16 mouse cellular contexts compared by ENCODE assay signal in genomic region chr14:54930431-54930830, GRCm38 (mm10). TPM values are rescaled to one million over a fixed set of nuclear protein-coding genes. Genes with fewer than 3 reads are reported as not detected.
A peak's percentile ranks its signal among the peaks of the same experiment; 100 is the strongest.
DNase-seq lines count a peak whose midpoint lies in the region; ATAC-seq and TF ChIP-seq lines count a peak whose summit lies in the region.
"Had no signal": no experiment of that assay in that cellular context is flagged by ENCODE, and none has a peak within 500 bp of the region (broad histone marks: within the 10 kb centered on the region; RNA-seq: fewer than 3 reads in every experiment).

No protein-coding gene starts in this region.

- no peak for TF ChIP-seq CTCF in kidney, adult 2 months (conservative IDR thresholded peaks at IDR 0.05; ENCODE audit: insufficient read depth, insufficient read length, low read depth, low read length)

- no peaks in the 10 kb centered on the region for H3K9me3 ChIP-seq in kidney, embryonic 16.5 days (ENCODE audit: low read length)
- H3K9me3 ChIP-seq: limb, embryonic 12.5 days; stomach, embryonic 15.5 days had no signal

- peak; percentile 67 to 68 for DNase-seq in cerebellum, postnatal 10 days
- DNase-seq in cerebellum, adult 9-11 months: no peak
- DNase-seq in kidney, adult 2 months: peak; percentile 14
- DNase-seq in retina, postnatal 1 day: peak; percentile 31
- DNase-seq in retina, embryonic 14.5 days (ENCODE audit: low spot score): no peak
- DNase-seq in embryo, embryonic 11 days: no peak
- DNase-seq in embryo, embryonic 9.5 days (ENCODE audit: extremely low spot score): no peak
- DNase-seq: adrenal gland, postnatal 10 days; kidney, postnatal 14 days; liver, postnatal 0 days; thymus, postnatal 14 days had no signal

- no peaks in the 10 kb centered on the region for H3K4me1 ChIP-seq in kidney, adult 2 months (ENCODE audit: control insufficient read depth, insufficient read depth, low read length)
- H3K4me1 ChIP-seq in kidney, embryonic 16.5 days (ENCODE audit: insufficient read depth, low read length): peaks cover 23% of the 10 kb centered on the region

- ATAC-seq in kidney, embryonic 16.5 days (ENCODE audit: low FRiP score, low TSS enrichment): no peak
- ATAC-seq: liver, postnatal 0 days had no signal

- no peak overlapping the region for H3K4me2 ChIP-seq in kidney, embryonic 16.5 days (replicated peaks; ENCODE audit: low read depth, low read length)
- H3K4me2 ChIP-seq: limb, embryonic 12.5 days; stomach, embryonic 15.5 days had no signal

- no peak overlapping the region for H3K9ac ChIP-seq in kidney, embryonic 16.5 days (replicated peaks; ENCODE audit: low read length)
- H3K9ac ChIP-seq: limb, embryonic 12.5 days; liver, postnatal 0 days; stomach, embryonic 15.5 days had no signal

- 27% methylated on average over 2 of the region's 2 CpGs for WGBS in kidney, adult 2 months
- 37% methylated on average over 2 of the region's 2 CpGs for WGBS in kidney, embryonic 16.5 days

- no peaks in the 10 kb centered on the region for H3K36me3 ChIP-seq in kidney, adult 2 months (ENCODE audit: control insufficient read depth, insufficient read depth, low read length)
- H3K36me3 ChIP-seq in kidney, embryonic 16.5 days (ENCODE audit: insufficient read depth, low read length): no peaks in the 10 kb centered on the region
- H3K36me3 ChIP-seq: limb, embryonic 12.5 days; stomach, embryonic 15.5 days had no signal

- 0 out of 2 replicates have a peak, but pooled peaks cover 1% of the 10 kb centered on the region for H3K27me3 ChIP-seq in kidney, adult 2 months (replicated peaks; ENCODE audit: control insufficient read depth, insufficient read depth, low read length)
- H3K27me3 ChIP-seq in kidney, embryonic 16.5 days (ENCODE audit: insufficient read depth, low read length): 0 out of 2 replicates have a peak, but pooled peaks cover 2% of the 10 kb centered on the region
- H3K27me3 ChIP-seq: limb, embryonic 12.5 days; stomach, embryonic 15.5 days had no signal

- no peak overlapping the region for H3K4me3 ChIP-seq in kidney, adult 2 months (ENCODE audit: insufficient read depth, low read depth, low read length)
- no peak overlapping the region for H3K4me3 ChIP-seq in kidney, embryonic 16.5 days (ENCODE audit: low read length)
- H3K4me3 ChIP-seq: limb, embryonic 12.5 days; stomach, embryonic 15.5 days had no signal

- H3K27ac ChIP-seq in kidney, adult 2 months (ENCODE audit: insufficient read depth, low read depth, low read length): no peak overlapping the region
- H3K27ac ChIP-seq in kidney, embryonic 16.5 days (ENCODE audit: low read length): no peak overlapping the region
- H3K27ac ChIP-seq: limb, embryonic 12.5 days; stomach, embryonic 15.5 days had no signal

- no peak for TF ChIP-seq POLR2A in kidney, adult 2 months (IDR thresholded peaks at IDR 0.05; ENCODE audit: low read depth, low read length)

RNA-seq across cellular contexts. Expression of gene Il25, which starts 2.1 kb away (rescaled TPM):
- polyA plus RNA-seq in kidney, adult 2 months (2012; rRNA removed): not detected in 2 replicates
- polyA plus RNA-seq in kidney, embryonic 16.5 days (2015; fragmentation: Nextera tagmentation; extraction: Ambion mirVana): 0.17 TPM in 1 of 2 replicates, not detected in the other
- polyA plus RNA-seq: heart, embryonic 16.5 days; limb, embryonic 12.5 days; liver, postnatal 0 days had no signal

RNA-seq across cellular contexts. Expression of gene Efs, which starts 4.5 kb away (rescaled TPM):
- polyA plus RNA-seq in kidney, adult 2 months (2012; rRNA removed): 1.8 and 2.8 TPM in 2 replicates
- 30.0 and 33.0 TPM in 2 replicates for polyA plus RNA-seq in kidney, embryonic 16.5 days (2015; fragmentation: Nextera tagmentation; extraction: Ambion mirVana)

RNA-seq across cellular contexts. Expression of gene Cmtm5, which starts 5.6 kb away (rescaled TPM):
- polyA plus RNA-seq in kidney, adult 2 months (2012; rRNA removed): 0.59 and 0.79 TPM in 2 replicates
- 1.5 and 2.1 TPM in 2 replicates for polyA plus RNA-seq in kidney, embryonic 16.5 days (2015; fragmentation: Nextera tagmentation; extraction: Ambion mirVana)
- polyA plus RNA-seq: liver, postnatal 0 days had no signal

RNA-seq across cellular contexts. Expression of gene Slc22a17, which starts 17.5 kb away (rescaled TPM):
- polyA plus RNA-seq in kidney, adult 2 months (2012; rRNA removed): 63.9 and 85.8 TPM in 2 replicates
- 45.9 and 55.1 TPM in 2 replicates for polyA plus RNA-seq in kidney, embryonic 16.5 days (2015; fragmentation: Nextera tagmentation; extraction: Ambion mirVana)

RNA-seq across cellular contexts. Expression of gene Myh6, which starts 36.3 kb away (rescaled TPM):
- 0.75 and 1.5 TPM in 2 replicates for polyA plus RNA-seq in kidney, adult 2 months (2012; rRNA removed)
- 1.1 and 1.4 TPM in 2 replicates for polyA plus RNA-seq in kidney, embryonic 16.5 days (2015; fragmentation: Nextera tagmentation; extraction: Ambion mirVana)
- polyA plus RNA-seq: small intestine, adult 2 months had no signal

Comparison
In these comparisons a context has a peak if more than half of its experiments do, and no peak if none do; other contexts are left out.
1. DNase-seq: peak in cerebellum, postnatal 10 days (2 of 2), kidney, adult 2 months (single experiment) and retina, postnatal 1 day (single experiment); none in cerebellum, adult 9-11 months (single experiment), retina, embryonic 14.5 days (single experiment), embryo, embryonic 11 days (single experiment) and embryo, embryonic 9.5 days (single experiment).